Mouse (Mus musculus) lung, embryonic 14.5 days (tissue): Measurements from ENCODE around the gene Ralgapa1. TPM values are rescaled to one million over a fixed set of nuclear protein-coding genes. Genes with fewer than 3 reads are reported as not detected.
"Not testable (repeated sequence)": the region's sequence is repeated elsewhere in the genome, so short reads cannot be mapped to it uniquely, and the experiment has no call there.

Experiments used
- ATAC-seq: fragments of 200-750 bp; cut with Nextera tagmentation; 2 replicates; pipeline ENCODE4 v1.8.0; 2017; ENCODE audit warnings: mild to moderate bottlenecking, moderate TSS enrichment, moderate library complexity; ENCODE audit not compliant: insufficient read depth
- DNase-seq: peaks from one replicate; pipeline ENCODE4 v3.0.0-alpha.2; 2015
- H3K27ac ChIP-seq: fragments of 300-500 bp; sonication (generic); 2 replicates; pipeline ENCODE4 v1.5.1; 2014; ENCODE audit warnings: low read depth, mild to moderate bottlenecking, moderate library complexity
- H3K27me3 ChIP-seq: fragments of 300-500 bp; sonication (generic); 2 replicates; pipeline ENCODE4 v1.6.1; 2014; ENCODE audit warnings: low read length, control low read depth; ENCODE audit not compliant: insufficient read depth
- H3K36me3 ChIP-seq: fragments of 300-500 bp; sonication (generic); 2 replicates; pipeline ENCODE4 v1.6.1; 2014; ENCODE audit warnings: control low read depth; ENCODE audit not compliant: insufficient read depth
- H3K4me1 ChIP-seq: fragments of 300-500 bp; sonication (generic); 2 replicates; pipeline ENCODE4 v1.6.1; 2014; ENCODE audit warnings: antibody characterized with exemption, control low read depth; ENCODE audit not compliant: insufficient read depth
- H3K4me2 ChIP-seq: fragments of 300-500 bp; sonication (generic); 2 replicates; pipeline ENCODE4 v1.6.1; 2014; ENCODE audit warnings: mild to moderate bottlenecking
- H3K4me3 ChIP-seq: fragments of 300-500 bp; sonication (generic); 2 replicates; pipeline ENCODE4 v1.5.1; 2014; ENCODE audit warnings: low read depth, low read length
- H3K9ac ChIP-seq: fragments of 300-500 bp; sonication (generic); 2 replicates; pipeline ENCODE4 v1.6.1; 2014
- H3K9me3 ChIP-seq: fragments of 300-500 bp; sonication (generic); 2 replicates; pipeline ENCODE4 v1.6.1; 2016; ENCODE audit warnings: low read depth, low read length, control low read depth
- CTCF ChIP-seq: IDR thresholded peaks from 2 replicates; pipeline ENCODE4 v1.5.1; 2016; ENCODE audit warnings: antibody characterized with exemption, low read depth
- WGBS: fragments of 180-500 bp; shearing (Covaris S2); extraction: QIAGEN DNeasy Blood & Tissue Kit; methylation state at CpG from one replicate; pipeline ENCODE4 v1.1.7; 2014; 5-methylcytosine and 5-hydroxymethylcytosine counted together
- microRNA-seq: library from miRNA; unstranded; fragments of <30 nt; microRNA quantifications from one replicate; pipeline ENCODE4, GENCODE M21; 2016; ENCODE audit warnings: borderline number of aligned reads
- polyA plus RNA-seq: library from polyadenylated mRNA; unstranded; fragments of >200 nt; fragmentation: Nextera tagmentation; extraction: Ambion mirVana; gene quantifications from 2 replicates; pipeline ENCODE4 v1.2.1, GENCODE M21; 2014

Gene Ralgapa1
- polyA plus RNA-seq, 1 experiment from 2014 or later = 20.4 TPM

- H3K9ac ChIP-seq = no peak overlapping the region
- H3K36me3 ChIP-seq = no peaks in the 10 kb centered on the region
- 0 out of 2 replicates have a peak, but pooled peaks have one; percentile 14 for TF ChIP-seq CTCF
- no peak overlapping the region for H3K4me3 ChIP-seq
- H3K27ac ChIP-seq = no peak overlapping the region
- DNase-seq (no peak), ATAC-seq (no peak)
- no peaks in the 10 kb centered on the region for H3K27me3 ChIP-seq
- H3K9me3 ChIP-seq = no peaks in the 10 kb centered on the region
- no peak overlapping the region for H3K4me2 ChIP-seq
- no peaks in the 10 kb centered on the region for H3K4me1 ChIP-seq
- 87% methylated on average over 9 of the region's 9 CpGs for WGBS
Measured at GRCm38 (mm10) chr12:55564187-55564963, 256.6 kb downstream of the Ralgapa1 start.

DNA sequence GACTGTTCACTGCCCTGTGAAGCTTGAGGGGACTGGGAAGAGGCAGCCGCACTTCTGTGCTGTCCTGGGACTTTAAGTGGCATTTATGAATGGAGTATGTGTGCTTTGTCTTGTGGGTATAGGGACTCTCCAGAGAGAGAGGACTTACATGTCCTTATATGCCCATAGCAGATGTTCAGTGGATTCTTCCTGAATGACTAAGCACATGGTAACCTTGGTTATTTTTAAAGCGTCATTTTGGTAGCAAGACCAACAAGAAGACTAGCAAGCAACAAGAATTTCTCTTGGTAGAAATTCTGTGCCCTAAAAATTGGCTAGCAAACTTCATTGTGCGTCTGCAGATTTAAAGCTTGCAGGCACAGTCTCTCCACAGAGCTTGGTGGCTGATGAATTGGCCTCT, 257.2 kb downstream of the Ralgapa1 start:
- Histone ChIP-seq H3K4me2 (no peak overlapping the region), H3K36me3 (no peaks in the 10 kb centered on the region), H3K9me3 (no peaks in the 10 kb centered on the region), H3K9ac (no peak overlapping the region), H3K4me3 (no peak overlapping the region), H3K27ac (no peak overlapping the region), H3K27me3 (no peaks in the 10 kb centered on the region), H3K4me1 (no peaks in the 10 kb centered on the region)
- 90% methylated on average over 3 of the region's 3 CpGs for WGBS
- ATAC-seq (no peak), DNase-seq (no peak)
- no peak for TF ChIP-seq CTCF

DNA sequence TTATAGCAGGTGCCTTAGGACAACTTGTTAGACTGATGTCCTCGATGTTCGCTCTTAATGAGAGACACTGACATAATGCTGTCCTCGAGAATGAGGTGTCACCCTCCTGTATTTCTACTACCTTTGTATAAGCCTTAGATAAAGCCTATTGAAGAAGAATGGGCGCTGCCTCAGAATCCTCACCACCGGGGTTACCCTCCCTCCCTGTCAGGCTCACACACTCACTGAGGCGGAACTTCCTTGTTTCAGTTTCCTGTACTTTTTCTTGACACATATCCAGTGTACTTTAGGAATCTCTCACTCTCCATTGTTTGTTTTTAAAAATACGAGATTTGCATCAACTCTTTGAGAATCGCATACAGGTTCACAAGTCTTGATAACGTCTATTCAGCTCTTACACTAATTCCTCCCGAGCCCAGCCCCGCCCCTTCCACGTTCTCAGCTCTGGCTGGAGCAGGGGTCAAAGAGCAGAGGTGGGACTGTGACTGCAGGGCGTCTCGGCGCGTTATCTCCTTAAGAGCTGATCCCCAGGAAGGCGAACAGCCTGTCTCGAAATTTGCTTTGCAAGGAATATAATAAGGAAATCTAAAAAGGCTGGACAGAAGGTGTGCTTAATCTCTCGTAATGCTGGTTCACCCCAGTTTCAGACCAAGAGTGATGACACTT, 260.8 kb downstream of the Ralgapa1 start:
- Histone ChIP-seq H3K9ac (peak overlapping the region; percentile 1; the same call in 1 of the 2 replicates), H3K4me2 (peak overlapping the region; percentile 50), H3K4me3 (peak overlapping the region; percentile 26), H3K36me3 (no peaks in the 10 kb centered on the region), H3K27me3 (no peaks in the 10 kb centered on the region), H3K9me3 (no peaks in the 10 kb centered on the region), H3K27ac (no peak overlapping the region), H3K4me1 (no peaks in the 10 kb centered on the region)
- 11% methylated on average over 19 of the region's 19 CpGs for WGBS
- ATAC-seq (no peak), DNase-seq (no peak)
- no peak for TF ChIP-seq CTCF

- no peak for DNase-seq
- no peaks in the 10 kb centered on the region for H3K36me3 ChIP-seq
- H3K27me3 ChIP-seq = no peaks in the 10 kb centered on the region
- H3K9me3 ChIP-seq = no peaks in the 10 kb centered on the region
- no peak overlapping the region for H3K9ac ChIP-seq
- no peaks in the 10 kb centered on the region for H3K4me1 ChIP-seq
- no peak for TF ChIP-seq CTCF
- H3K4me3 ChIP-seq = no peak overlapping the region
- ATAC-seq = no peak
- H3K4me2 ChIP-seq = no peak overlapping the region
- 85% methylated on average over 12 of the region's 12 CpGs for WGBS
- no peak overlapping the region for H3K27ac ChIP-seq
Measured at GRCm38 (mm10) chr12:55559184-55559855, 261.6 kb downstream of the Ralgapa1 start.

DNA sequence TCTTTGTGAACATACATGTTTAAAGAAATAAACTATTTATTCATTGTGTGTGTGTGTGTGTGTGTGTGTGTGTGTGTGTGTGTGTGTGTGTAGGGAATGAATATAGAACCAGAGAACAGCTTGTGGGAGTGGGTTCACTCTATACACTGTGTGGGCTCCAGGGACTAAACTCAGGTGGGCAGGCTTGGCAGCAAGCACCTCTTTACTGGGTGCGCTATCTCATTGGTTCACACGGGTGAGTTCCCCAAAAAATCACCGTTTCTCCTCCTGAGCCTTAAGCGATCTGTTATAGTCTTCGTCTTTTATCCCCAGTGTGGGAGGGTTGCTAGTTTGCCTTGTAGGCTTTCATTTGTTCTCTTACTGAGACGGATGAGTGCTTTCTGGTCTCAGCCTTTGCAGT, 263.1 kb downstream of the Ralgapa1 start:
- no peak overlapping the region for H3K27ac ChIP-seq
- TF ChIP-seq CTCF = no peak
- 84% methylated on average over 6 of the region's 6 CpGs for WGBS
- H3K36me3 ChIP-seq = no peaks in the 10 kb centered on the region
- H3K4me3 ChIP-seq = no peak overlapping the region
- no peaks in the 10 kb centered on the region for H3K27me3 ChIP-seq
- H3K4me2 ChIP-seq = no peak overlapping the region
- H3K9me3 ChIP-seq = no peaks in the 10 kb centered on the region
- H3K9ac ChIP-seq = no peak overlapping the region
- ATAC-seq (no peak), DNase-seq (no peak)
- no peaks in the 10 kb centered on the region for H3K4me1 ChIP-seq

DNA sequence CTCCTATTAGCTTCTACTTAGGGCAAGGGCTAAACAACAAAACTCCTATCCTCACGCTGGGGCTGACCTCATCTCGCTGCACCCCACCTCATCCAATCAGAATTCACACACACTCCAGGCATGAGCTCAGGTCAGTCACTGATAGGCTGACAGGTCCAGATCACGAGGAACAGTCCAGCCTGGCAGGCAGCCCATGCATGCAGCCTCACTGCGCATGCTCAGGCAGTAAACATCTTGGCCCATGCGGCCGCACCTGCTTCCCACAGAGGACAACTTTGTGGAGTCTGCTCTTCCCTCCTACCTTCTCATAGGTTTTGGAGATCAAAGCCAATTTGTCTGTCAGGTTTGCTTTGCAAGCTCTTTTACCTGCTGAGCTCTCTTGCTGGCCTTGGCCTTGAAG, 266.1 kb downstream of the Ralgapa1 start:
- H3K4me3 ChIP-seq, H3K27ac ChIP-seq, DNase-seq, H3K36me3 ChIP-seq, H3K9me3 ChIP-seq, ATAC-seq, H3K4me1 ChIP-seq, H3K4me2 ChIP-seq, H3K9ac ChIP-seq, H3K27me3 ChIP-seq: not testable (repeated sequence)
- WGBS = 78% methylated on average over 6 of the region's 6 CpGs

Small RNA genes within 50 kb of the gene (microRNA-seq; reads per million reads assigned to microRNA genes)
- 2.6 reads per million, percentile 6 among the genes with 10 or more reads in this experiment for gene Gm23394

Other genes with a start within 250 kb of the Ralgapa1 start
- 0.16 and 0.20 TPM in 2 replicates for gene Insm2, start 221.7 kb downstream of the Ralgapa1 start, polyA plus RNA-seq
- 42.3 and 49.2 TPM in 2 replicates for gene Brms1l, start 15.2 kb upstream of the Ralgapa1 start, polyA plus RNA-seq